In genomic region chr2:73585347-73585831, GRCm38 (mm10) we compare ENCODE assay signal across 8 mouse cellular contexts. TPM values are rescaled to one million over a fixed set of nuclear protein-coding genes. Genes with fewer than 3 reads are reported as not detected.
DNase-seq lines count a peak whose midpoint lies in the region; ATAC-seq lines count a peak whose summit lies in the region.

No protein-coding gene starts in this region.

- no peaks in the 10 kb centered on the region for H3K36me3 ChIP-seq in embryonic facial prominence, embryonic 15.5 days
- no peaks in the 10 kb centered on the region for H3K36me3 ChIP-seq in hindbrain, embryonic 15.5 days
- H3K36me3 ChIP-seq in liver, embryonic 13.5 days, result no peaks in the 10 kb centered on the region
- no peaks in the 10 kb centered on the region for H3K36me3 ChIP-seq in stomach, embryonic 16.5 days (ENCODE audit: control insufficient read depth, insufficient read depth, low read length)

- H3K4me3 ChIP-seq in embryonic facial prominence, embryonic 15.5 days (replicated peaks), result peak overlapping the region; percentile 49
- peak overlapping the region; percentile 41 for H3K4me3 ChIP-seq in hindbrain, embryonic 15.5 days
- peak overlapping the region; percentile 52 for H3K4me3 ChIP-seq in liver, embryonic 13.5 days (replicated peaks)
- H3K4me3 ChIP-seq in stomach, embryonic 16.5 days (replicated peaks; ENCODE audit: low read length), result peak overlapping the region; percentile 54

- peaks cover 28% of the 10 kb centered on the region for H3K4me1 ChIP-seq in embryonic facial prominence, embryonic 15.5 days
- peaks cover 15% of the 10 kb centered on the region for H3K4me1 ChIP-seq in hindbrain, embryonic 15.5 days (replicated peaks)
- H3K4me1 ChIP-seq in liver, embryonic 13.5 days (replicated peaks), result peaks cover 7% of the 10 kb centered on the region; the same call in 1 of the 2 replicates
- H3K4me1 ChIP-seq in stomach, embryonic 16.5 days (ENCODE audit: control insufficient read depth, insufficient read depth, low read length), result peaks cover 10% of the 10 kb centered on the region; the same call in 1 of the 2 replicates

- DNase-seq in cerebellum, adult 9-10 months, result peak; percentile 22
- no peak for DNase-seq in cerebellum, adult 11-12 months
- DNase-seq in CD4-positive helper T cell, adult 2 months (ENCODE audit: low read depth, low spot score), result peak; percentile 9
- no peak for DNase-seq in liver, embryonic 13.5 days
- no peak for DNase-seq in right cerebral cortex, postnatal 36 days (ENCODE audit: low spot score in 2 of 2)

- ATAC-seq in embryonic facial prominence, embryonic 15.5 days (ENCODE audit: insufficient number of reproducible peaks, low FRiP score, low TSS enrichment, low read depth), result no peak
- peak; percentile 60 for ATAC-seq in hindbrain, embryonic 15.5 days (ENCODE audit: low FRiP score, low read depth)
- no peak for ATAC-seq in liver, embryonic 13.5 days (ENCODE audit: low read depth)
- ATAC-seq in stomach, embryonic 16.5 days (ENCODE audit: insufficient read depth, low FRiP score), result peak; percentile 38; the same call in 1 of the 2 replicates

- peaks cover 4% of the 10 kb centered on the region; the same call in 1 of the 2 replicates for H3K27me3 ChIP-seq in embryonic facial prominence, embryonic 15.5 days
- no peaks in the 10 kb centered on the region for H3K27me3 ChIP-seq in hindbrain, embryonic 15.5 days
- H3K27me3 ChIP-seq in liver, embryonic 13.5 days, result peaks cover 6% of the 10 kb centered on the region
- no peaks in the 10 kb centered on the region for H3K27me3 ChIP-seq in stomach, embryonic 16.5 days (ENCODE audit: control insufficient read depth, insufficient read depth, low read length)

- no peaks in the 10 kb centered on the region for H3K9me3 ChIP-seq in embryonic facial prominence, embryonic 15.5 days (replicated peaks)
- no peaks in the 10 kb centered on the region for H3K9me3 ChIP-seq in hindbrain, embryonic 15.5 days
- H3K9me3 ChIP-seq in liver, embryonic 13.5 days (replicated peaks), result no peaks in the 10 kb centered on the region
- H3K9me3 ChIP-seq in stomach, embryonic 16.5 days (replicated peaks; ENCODE audit: control insufficient read depth, low read length), result no peaks in the 10 kb centered on the region

- 0 out of 2 replicates have a peak overlapping the region, but pooled peaks have one; percentile 28 for H3K27ac ChIP-seq in embryonic facial prominence, embryonic 15.5 days (replicated peaks)
- H3K27ac ChIP-seq in hindbrain, embryonic 15.5 days (replicated peaks), result no peak overlapping the region
- no peak overlapping the region for H3K27ac ChIP-seq in liver, embryonic 13.5 days
- peak overlapping the region; percentile 66 for H3K27ac ChIP-seq in stomach, embryonic 16.5 days (ENCODE audit: low read length)

- H3K4me2 ChIP-seq in embryonic facial prominence, embryonic 15.5 days (replicated peaks), result peak overlapping the region; percentile 60
- peak overlapping the region; percentile 61 for H3K4me2 ChIP-seq in hindbrain, embryonic 15.5 days
- H3K4me2 ChIP-seq in liver, embryonic 13.5 days, result peak overlapping the region; percentile 67
- H3K4me2 ChIP-seq in stomach, embryonic 16.5 days (ENCODE audit: low read depth, low read length), result peak overlapping the region; percentile 62

- WGBS in embryonic facial prominence, embryonic 15.5 days, result 9% methylated on average over 12 of the region's 12 CpGs
- 10% methylated on average over 12 of the region's 12 CpGs for WGBS in hindbrain, embryonic 15.5 days
- WGBS in liver, embryonic 13.5 days (ENCODE audit: insufficient replicate concordance), result 17% methylated on average over 12 of the region's 12 CpGs
- WGBS in stomach, embryonic 16.5 days, result 15% methylated on average over 12 of the region's 12 CpGs

- H3K9ac ChIP-seq in embryonic facial prominence, embryonic 15.5 days, result 0 out of 2 replicates have a peak overlapping the region, but pooled peaks have one; percentile 15
- peak overlapping the region; percentile 30 for H3K9ac ChIP-seq in hindbrain, embryonic 15.5 days
- H3K9ac ChIP-seq in liver, embryonic 13.5 days, result peak overlapping the region; percentile 38; the same call in 1 of the 2 replicates
- H3K9ac ChIP-seq in stomach, embryonic 16.5 days (ENCODE audit: low read length), result peak overlapping the region; percentile 65

RNA-seq across cellular contexts. Expression of gene Chrna1, which starts 5.3 kb away (rescaled TPM):
- polyA plus RNA-seq in embryonic facial prominence, embryonic 15.5 days (2015; fragmentation: Nextera tagmentation; extraction: Ambion mirVana), result 14.1 and 19.8 TPM in 2 replicates
- polyA plus RNA-seq in hindbrain, embryonic 15.5 days (2015; fragmentation: Nextera tagmentation; extraction: Ambion mirVana), result 0.24 and 0.26 TPM in 2 replicates
- 0.39 and 0.44 TPM in 2 replicates for polyA plus RNA-seq in liver, embryonic 13.5 days (2015; fragmentation: Nextera tagmentation; extraction: Ambion mirVana)
- polyA plus RNA-seq in stomach, embryonic 16.5 days (2015; fragmentation: Nextera tagmentation; extraction: Ambion mirVana), result 0.16 and 1.7 TPM in 2 replicates

RNA-seq across cellular contexts. Expression of gene Wipf1, which starts 55.9 kb away (rescaled TPM):
- 17.5 and 20.0 TPM in 2 replicates for polyA plus RNA-seq in embryonic facial prominence, embryonic 15.5 days (2015; fragmentation: Nextera tagmentation; extraction: Ambion mirVana)
- 2.9 and 3.3 TPM in 2 replicates for polyA plus RNA-seq in hindbrain, embryonic 15.5 days (2015; fragmentation: Nextera tagmentation; extraction: Ambion mirVana)
- polyA plus RNA-seq in liver, embryonic 13.5 days (2015; fragmentation: Nextera tagmentation; extraction: Ambion mirVana), result 3.4 and 4.6 TPM in 2 replicates
- 5.6 and 7.0 TPM in 2 replicates for polyA plus RNA-seq in stomach, embryonic 16.5 days (2015; fragmentation: Nextera tagmentation; extraction: Ambion mirVana)

Comparison
In these comparisons a context has a peak if more than half of its experiments do, and no peak if none do; other contexts are left out.
1. DNase-seq: peak in cerebellum, adult 9-10 months (single experiment) and CD4-positive helper T cell, adult 2 months (single experiment); none in cerebellum, adult 11-12 months (single experiment), liver, embryonic 13.5 days (single experiment) and right cerebral cortex, postnatal 36 days (0 of 2).
2. ATAC-seq: peak in hindbrain, embryonic 15.5 days (single experiment) and stomach, embryonic 16.5 days (single experiment); none in embryonic facial prominence, embryonic 15.5 days (single experiment) and liver, embryonic 13.5 days (single experiment).
3. H3K27ac ChIP-seq: peak in embryonic facial prominence, embryonic 15.5 days (single experiment) and stomach, embryonic 16.5 days (single experiment); none in hindbrain, embryonic 15.5 days (single experiment) and liver, embryonic 13.5 days (single experiment).
4. H3K9ac ChIP-seq: peak in every context shown above with its lines; median percentile 65 in stomach, embryonic 16.5 days; 38 in liver, embryonic 13.5 days; 30 in hindbrain, embryonic 15.5 days; 15 in embryonic facial prominence, embryonic 15.5 days.
5. Peak in every context shown above with its lines, with median percentiles within 50 percentile points of each other: H3K4me2 ChIP-seq and H3K4me3 ChIP-seq.